Mouse (Mus musculus) megakaryocyte, embryonic 14.5 days (primary cell): ENCODE measurements around the gene Unc13d.

Experiments used
- FLI1 ChIP-seq: IDR thresholded peaks from 2 replicates; pipeline ENCODE4 v1.6.1; 2012; ENCODE audit warnings: low read length, inconsistent platforms, mixed read lengths
- GATA1 ChIP-seq: IDR thresholded peaks from 3 replicates; pipeline ENCODE4 v1.6.1; 2012; ENCODE audit warnings: mixed read lengths, low read length, inconsistent platforms, borderline replicate concordance

- TF ChIP-seq FLI1, result no peak
- no peak for TF ChIP-seq GATA1
Measured at GRCm38 (mm10) chr11:116098711-116099460, 21.1 kb upstream of the Unc13d start.
